Mouse (Mus musculus): ENCODE results near the gene Ero1lb. TPM values are rescaled to one million over a fixed set of nuclear protein-coding genes. Genes with fewer than 3 reads are reported as not detected.

The Ero1lb gene
- total RNA-seq (2021) = 10 to 100 TPM; 18.1 to 22.8 TPM
- long read RNA-seq, experiment 1, partial matches to known transcripts = 2 of 5 reads
- long read RNA-seq, experiment 1, other reads (novel, unspliced or antisense) = 3 of 5 reads
- long read RNA-seq, experiment 2 = 0 reads

- peak; percentile 99 for DNase-seq
Observed at GRCm38 (mm10) chr13:12565621-12566390, at the start of gene Ero1lb. Gene Ero1lb, plus strand, starts transcription at chr13:12565874.

GRCm38 (mm10) chr13:12519371-12519770 is 46.3 kb upstream of the Ero1lb start:
- DNase-seq = no peak

GRCm38 (mm10) chr13:12519955-12520584 is 45.6 kb upstream of the Ero1lb start, which contains the start of gene Edaradd:
Gene Edaradd, minus strand, starts transcription at chr13:12520438.
- peak; percentile 74 to 78 for DNase-seq

DNA sequence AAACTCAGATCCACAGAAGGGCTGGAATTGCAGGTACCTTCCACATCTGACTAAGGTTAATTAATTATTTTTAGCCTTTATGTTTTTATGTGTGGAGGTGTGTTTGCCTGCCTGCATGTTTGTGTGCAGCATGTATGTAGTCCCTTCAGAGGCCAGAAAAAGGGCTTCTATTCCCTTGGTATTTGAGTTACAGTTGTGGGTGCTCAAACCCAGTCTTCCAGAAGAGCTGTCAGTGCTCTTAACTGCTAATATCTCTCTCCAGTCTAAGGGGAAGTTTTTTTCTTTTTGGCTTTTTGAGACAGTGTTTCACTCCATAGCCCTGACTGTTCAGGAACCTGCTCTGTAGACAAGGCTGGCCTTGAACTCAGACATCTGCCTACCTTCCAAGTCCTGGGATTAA is 43.3 kb upstream of the Ero1lb start:
- no peak for DNase-seq

DNA sequence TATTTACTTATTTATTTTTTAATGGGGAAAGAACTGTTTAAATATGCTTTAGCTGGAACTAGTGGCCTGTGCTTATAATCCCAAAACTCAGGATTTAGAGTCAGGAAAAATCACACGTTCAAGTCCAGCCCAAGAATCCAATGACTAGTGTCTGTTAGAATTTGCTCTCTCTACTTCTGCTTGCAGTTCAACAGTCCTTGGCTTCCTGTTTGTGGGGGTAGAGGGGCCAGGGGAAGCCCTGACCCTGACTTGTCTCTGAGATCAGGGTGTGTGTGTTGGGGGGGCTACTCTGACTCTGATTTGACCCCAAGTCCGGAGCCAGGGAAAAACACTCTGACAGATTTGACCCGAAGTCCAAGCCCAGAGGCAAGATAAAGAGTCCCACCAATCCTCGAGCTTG is 40.0 kb upstream of the Ero1lb start:
- no peak for DNase-seq

GRCm38 (mm10) chr13:12534628-12535027 is 31.0 kb upstream of the Ero1lb start:
- no peak for DNase-seq

DNA sequence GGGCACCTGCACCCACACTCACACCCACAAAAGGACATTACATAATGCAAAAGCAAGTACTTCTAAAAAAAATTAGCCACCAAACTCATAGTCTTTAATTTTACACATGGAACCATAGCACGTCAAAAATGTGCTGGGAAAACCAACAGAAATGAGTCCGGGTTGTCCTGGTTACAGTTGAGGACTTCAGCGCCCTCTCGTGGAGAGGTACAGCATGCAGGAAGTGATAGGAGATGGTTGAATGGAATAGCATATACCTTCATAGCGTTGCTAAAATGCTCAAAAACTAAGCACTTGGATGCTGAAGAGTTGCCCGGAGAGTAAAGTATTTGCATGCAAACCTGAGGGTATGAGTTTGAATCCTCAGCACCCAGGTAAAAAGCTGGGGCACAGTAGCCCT is 27.7 kb upstream of the Ero1lb start:
- peak; percentile 66 to 75 for DNase-seq

- no peak for DNase-seq
Observed at GRCm38 (mm10) chr13:12539716-12540115, 26.0 kb upstream of the Ero1lb start.

- DNase-seq = no peak
Observed at GRCm38 (mm10) chr13:12540119-12540518, 25.6 kb upstream of the Ero1lb start.

GRCm38 (mm10) chr13:12542006-12542981 is 23.4 kb upstream of the Ero1lb start:
- peak; percentile 78 to 80 for DNase-seq

DNA sequence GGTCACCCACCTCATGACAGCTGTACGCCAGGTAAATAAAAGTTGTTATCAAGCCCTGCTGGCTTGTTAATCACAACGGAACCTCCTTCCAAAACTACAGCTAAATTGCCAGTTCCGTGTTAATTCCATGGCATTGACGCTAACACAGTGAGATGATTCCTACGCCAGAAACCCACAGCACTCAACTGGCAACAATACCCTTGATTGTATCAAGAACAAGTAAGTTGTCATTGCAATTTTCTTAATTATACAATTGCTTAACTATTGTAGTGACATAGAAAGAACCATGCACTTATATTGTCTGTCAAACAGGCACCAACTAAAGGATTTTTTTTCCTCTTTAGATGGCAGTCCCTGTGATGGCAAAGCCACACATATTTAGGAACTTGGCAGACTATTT is 22.4 kb upstream of the Ero1lb start:
- no peak for DNase-seq

GRCm38 (mm10) chr13:12543880-12544568 is 21.6 kb upstream of the Ero1lb start:
- DNase-seq = no peak

DNA sequence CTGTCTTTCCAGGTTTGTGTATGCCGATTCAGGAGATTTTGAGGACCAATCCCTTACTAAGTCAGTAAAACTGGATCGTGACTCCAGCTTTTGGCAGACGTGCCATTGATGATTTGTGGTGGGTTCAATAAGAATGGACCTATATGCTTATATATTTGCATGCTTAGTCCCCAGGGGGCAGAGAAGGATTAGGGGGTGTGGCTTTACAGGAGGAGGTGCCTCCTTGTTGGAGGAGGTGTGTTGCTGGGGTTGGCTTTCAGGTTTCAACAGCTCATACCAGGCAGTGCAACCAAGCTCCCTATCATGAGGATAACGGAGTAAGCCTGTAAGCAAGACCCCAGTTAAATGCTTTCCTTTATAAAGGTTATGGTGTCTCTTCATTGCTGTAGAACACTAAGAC is 11.5 kb upstream of the Ero1lb start:
- DNase-seq = no peak

DNA sequence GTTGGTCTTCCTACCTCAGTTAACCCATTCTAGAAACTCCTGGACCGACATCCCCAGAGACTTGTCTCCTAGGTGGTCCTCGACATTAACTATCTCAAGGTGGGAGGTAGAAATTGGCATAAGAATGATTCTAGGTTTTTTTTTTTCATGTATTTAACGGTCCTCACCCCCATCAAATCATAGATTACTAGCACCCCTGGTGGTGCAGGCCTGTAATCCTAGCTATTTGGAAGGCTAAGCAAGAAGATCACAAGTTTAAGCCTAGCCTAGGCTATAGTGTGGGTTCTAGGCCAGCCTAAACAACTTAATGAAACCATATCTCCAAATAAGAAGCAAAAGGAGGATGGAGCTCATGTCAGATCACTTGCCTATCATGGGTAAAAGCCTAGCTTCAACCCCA is 6.6 kb upstream of the Ero1lb start:
- no peak for DNase-seq

GRCm38 (mm10) chr13:12559462-12560120 is 6.1 kb upstream of the Ero1lb start:
- no peak for DNase-seq

- no peak for DNase-seq
Observed at GRCm38 (mm10) chr13:12561729-12562128, 3.9 kb upstream of the Ero1lb start.

DNA sequence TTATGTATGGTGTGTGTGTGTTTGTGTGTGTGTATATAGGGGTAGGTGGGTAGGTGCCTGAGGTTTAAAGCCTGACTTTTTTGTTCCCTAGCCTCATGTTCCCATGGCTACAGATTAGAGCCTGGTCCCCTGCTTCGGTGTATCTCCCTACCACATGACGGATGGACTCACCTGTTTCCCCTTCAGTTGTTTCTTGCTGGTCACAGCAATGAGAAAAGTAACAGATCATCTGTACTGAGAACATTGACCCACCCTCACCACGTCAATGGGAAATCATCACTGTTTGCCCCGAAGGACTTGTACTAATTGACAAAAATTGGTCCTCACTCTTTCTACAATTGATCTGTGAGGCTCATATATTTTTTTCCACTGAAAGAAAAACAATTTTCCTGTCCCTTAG is 3.4 kb upstream of the Ero1lb start:
- no peak for DNase-seq

GRCm38 (mm10) chr13:12567936-12568335 is 2.3 kb downstream of the Ero1lb start:
- no peak for DNase-seq

GRCm38 (mm10) chr13:12568597-12569469 is 3.2 kb downstream of the Ero1lb start:
- DNase-seq = peak in 1 of 2 experiments; percentile 4

- DNase-seq = no peak
Observed at GRCm38 (mm10) chr13:12569741-12570140, 4.1 kb downstream of the Ero1lb start.
